Mouse (Mus musculus): ENCODE data around the gene Wdr93. TPM values are rescaled to one million over a fixed set of nuclear protein-coding genes. Genes with fewer than 3 reads are reported as not detected.

Wdr93 gene
- polyA plus RNA-seq, 1 experiment = 0.04 TPM

DNA sequence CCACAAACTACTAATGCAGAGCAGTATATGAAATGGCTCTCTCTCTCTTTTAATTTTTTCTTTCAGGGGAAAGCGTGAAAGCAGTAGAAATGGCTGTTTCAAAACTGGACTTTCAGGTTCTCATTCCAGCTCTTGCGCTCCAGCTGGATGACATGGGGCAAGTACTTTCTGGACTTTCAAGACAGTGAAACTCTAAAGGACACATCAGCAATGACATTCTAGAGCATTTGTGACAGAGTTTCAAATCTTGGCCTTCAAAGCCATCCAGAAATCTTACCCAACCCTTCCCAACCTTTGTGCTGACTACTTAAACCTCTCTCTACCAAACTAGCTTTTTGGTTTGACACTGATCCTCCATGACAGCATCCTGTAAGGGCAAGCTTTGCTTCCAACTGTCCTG, 4.0 kb upstream of the Wdr93 start:
- H3K4me3 ChIP-seq (ENCODE audit: insufficient read depth, poor library complexity, severe bottlenecking) = no peak overlapping the region
- TF ChIP-seq CEBPB (IDR thresholded peaks at IDR 0.05; ENCODE audit: low read depth) (no peak), FOSL1 (IDR thresholded peaks at IDR 0.05; ENCODE audit: insufficient read depth, low read length, poor library complexity, severe bottlenecking) (no peak)
- H3ac ChIP-seq (ENCODE audit: control insufficient read depth, insufficient read length, low read depth) = no peak overlapping the region
- no peaks in the 10 kb centered on the region for H3K79me2 ChIP-seq (ENCODE audit: control insufficient read depth, insufficient read depth)
- H3K36me3 ChIP-seq (ENCODE audit: control insufficient read depth, insufficient read depth) = no peaks in the 10 kb centered on the region
- H3K79me3 ChIP-seq (ENCODE audit: low read depth) = no peaks in the 10 kb centered on the region
- no peaks in the 10 kb centered on the region for H3K27me3 ChIP-seq (ENCODE audit: control insufficient read depth, insufficient read depth, insufficient read length)

DNA sequence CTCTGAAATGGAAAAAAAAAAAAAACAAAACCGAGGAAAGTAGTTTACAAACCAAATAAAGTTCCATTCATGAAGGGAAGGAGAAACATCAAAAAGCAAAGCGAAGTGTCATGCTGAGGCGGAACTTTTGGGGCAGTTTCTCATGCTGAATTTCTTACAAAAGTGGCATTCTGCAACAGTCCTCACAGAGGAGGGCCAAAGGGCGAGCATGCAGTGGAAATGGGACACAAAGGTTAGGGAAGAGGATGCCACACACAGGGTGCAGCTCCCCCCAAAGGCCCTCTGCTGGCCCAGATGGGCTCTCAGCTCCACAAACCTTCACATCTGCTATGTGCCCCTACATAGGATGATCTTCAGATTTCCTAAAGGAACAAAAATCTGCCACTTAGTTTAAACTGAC, 2.7 kb upstream of the Wdr93 start:
- no peak for TF ChIP-seq MYOD1 (IDR thresholded peaks at IDR 0.05; ENCODE audit: control insufficient read depth, insufficient read length, low read depth)
- no peak for TF ChIP-seq CEBPB (IDR thresholded peaks at IDR 0.05; ENCODE audit: low read depth)
- no peak for TF ChIP-seq CTCF (IDR thresholded peaks at IDR 0.05; ENCODE audit: control insufficient read depth, insufficient read depth, insufficient read length)
- no peak for TF ChIP-seq MYOG (IDR thresholded peaks at IDR 0.05; ENCODE audit: control insufficient read depth, extremely low read depth, insufficient read length)
- no peak for TF ChIP-seq FOSL1 (IDR thresholded peaks at IDR 0.05; ENCODE audit: insufficient read depth, low read length, poor library complexity, severe bottlenecking)
- TF ChIP-seq MAX (IDR thresholded peaks at IDR 0.05) = no peak
- no peak for TF ChIP-seq USF1 (IDR thresholded peaks at IDR 0.05; ENCODE audit: low read depth)
- Histone ChIP-seq H3K79me2 (ENCODE audit: control insufficient read depth, insufficient read depth) (no peaks in the 10 kb centered on the region), H3K79me3 (ENCODE audit: low read depth) (no peaks in the 10 kb centered on the region), H3K36me3 (ENCODE audit: control insufficient read depth, insufficient read depth) (no peaks in the 10 kb centered on the region), H3ac (ENCODE audit: control insufficient read depth, insufficient read length, low read depth) (no peak overlapping the region), H3K4me3 (ENCODE audit: insufficient read depth, poor library complexity, severe bottlenecking) (no peak overlapping the region), H3K27me3 (ENCODE audit: control insufficient read depth, insufficient read depth, insufficient read length) (no peaks in the 10 kb centered on the region)

DNA sequence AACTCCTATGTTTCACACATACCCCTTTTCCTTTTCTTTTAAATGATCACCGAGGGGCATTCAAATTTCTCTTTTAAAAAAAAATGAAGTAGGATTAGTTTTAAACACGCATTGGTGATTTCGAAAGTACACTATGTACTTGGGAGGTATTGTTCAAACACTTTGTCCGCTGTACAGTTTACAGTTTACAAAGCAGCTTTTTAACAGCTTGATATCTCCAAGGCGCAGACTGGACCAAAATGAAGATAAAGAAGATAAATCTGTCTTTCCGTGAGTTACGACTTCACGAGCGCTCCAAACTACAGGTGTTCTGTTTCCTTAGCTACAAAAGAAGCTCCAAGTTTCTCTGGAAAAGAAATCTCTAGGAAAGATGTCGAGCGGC, 695 bp upstream of the Wdr93 start:
- Histone ChIP-seq H3K36me3 (ENCODE audit: control insufficient read depth, insufficient read depth) (no peaks in the 10 kb centered on the region), H3K27me3 (ENCODE audit: control insufficient read depth, insufficient read depth, insufficient read length) (no peaks in the 10 kb centered on the region), H3K4me3 (ENCODE audit: insufficient read depth, poor library complexity, severe bottlenecking) (peak overlapping the region; percentile 45), H3ac (ENCODE audit: control insufficient read depth, insufficient read length, low read depth) (no peak overlapping the region), H3K79me3 (ENCODE audit: low read depth) (no peaks in the 10 kb centered on the region), H3K79me2 (ENCODE audit: control insufficient read depth, insufficient read depth) (no peaks in the 10 kb centered on the region)
- TF ChIP-seq USF1 (IDR thresholded peaks at IDR 0.05; ENCODE audit: low read depth) (no peak), MYOG (IDR thresholded peaks at IDR 0.05; ENCODE audit: control insufficient read depth, extremely low read depth, insufficient read length) (no peak), FOSL1 (IDR thresholded peaks at IDR 0.05; ENCODE audit: insufficient read depth, low read length, poor library complexity, severe bottlenecking) (no peak), CEBPB (IDR thresholded peaks at IDR 0.05; ENCODE audit: low read depth) (no peak)

DNA sequence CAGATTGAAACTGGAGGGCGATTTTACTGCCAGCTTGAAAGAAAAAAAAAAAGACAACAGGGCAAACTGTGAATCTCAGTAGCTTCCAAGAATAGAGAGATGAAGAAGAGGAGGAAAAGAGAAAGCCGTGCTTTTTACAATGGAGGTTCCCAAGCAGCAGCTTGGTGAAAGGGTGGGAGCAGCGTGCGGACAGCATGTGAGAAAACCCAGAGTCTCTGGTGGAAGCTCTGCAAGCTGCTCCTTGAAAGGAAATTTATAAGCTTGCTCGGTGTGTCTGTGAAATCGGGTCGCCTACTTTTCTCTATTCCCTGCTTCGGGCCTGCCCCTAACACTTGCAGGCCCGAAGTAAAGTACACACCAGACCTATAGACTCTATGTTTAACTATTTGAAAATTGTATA, 1.1 kb downstream of the Wdr93 start:
- H3ac ChIP-seq (ENCODE audit: control insufficient read depth, insufficient read length, low read depth) = no peak overlapping the region
- no peaks in the 10 kb centered on the region for H3K79me2 ChIP-seq (ENCODE audit: control insufficient read depth, insufficient read depth)
- H3K36me3 ChIP-seq (ENCODE audit: control insufficient read depth, insufficient read depth) = no peaks in the 10 kb centered on the region
- no peak for TF ChIP-seq MAX (IDR thresholded peaks at IDR 0.05)
- TF ChIP-seq FOSL1 (IDR thresholded peaks at IDR 0.05; ENCODE audit: insufficient read depth, low read length, poor library complexity, severe bottlenecking) = no peak
- no peak for TF ChIP-seq MYOD1 (IDR thresholded peaks at IDR 0.05; ENCODE audit: control insufficient read depth, insufficient read length, low read depth)
- TF ChIP-seq MYOG (IDR thresholded peaks at IDR 0.05; ENCODE audit: control insufficient read depth, extremely low read depth, insufficient read length) = no peak
- no peak for TF ChIP-seq USF1 (IDR thresholded peaks at IDR 0.05; ENCODE audit: low read depth)
- TF ChIP-seq CTCF (IDR thresholded peaks at IDR 0.05; ENCODE audit: control insufficient read depth, insufficient read depth, insufficient read length) = no peak
- no peak for TF ChIP-seq CEBPB (IDR thresholded peaks at IDR 0.05; ENCODE audit: low read depth)
- H3K4me3 ChIP-seq (ENCODE audit: insufficient read depth, poor library complexity, severe bottlenecking) = no peak overlapping the region
- no peaks in the 10 kb centered on the region for H3K27me3 ChIP-seq (ENCODE audit: control insufficient read depth, insufficient read depth, insufficient read length)
- H3K79me3 ChIP-seq (ENCODE audit: low read depth) = no peaks in the 10 kb centered on the region

DNA sequence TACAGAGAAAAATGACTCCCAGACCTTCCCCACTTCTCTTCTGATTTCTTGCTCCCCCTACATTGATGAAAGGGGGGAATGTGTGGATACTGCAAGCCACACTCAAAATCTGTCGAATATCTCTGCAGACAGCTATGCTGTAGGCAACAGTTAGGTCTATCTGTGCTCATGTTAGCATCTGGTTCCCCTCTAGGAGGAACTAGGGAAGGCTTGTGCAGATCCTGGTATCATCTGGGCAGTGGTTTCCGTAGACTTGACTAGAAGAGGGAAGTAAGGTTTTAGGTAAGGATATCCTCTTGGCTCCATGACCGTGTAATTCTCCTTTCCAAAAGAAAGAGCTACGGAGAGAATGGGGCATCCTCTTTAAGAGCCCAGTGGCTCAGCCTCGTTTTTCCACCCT, 1.6 kb downstream of the Wdr93 start:
- Histone ChIP-seq H3ac (ENCODE audit: control insufficient read depth, insufficient read length, low read depth) (no peak overlapping the region), H3K27me3 (ENCODE audit: control insufficient read depth, insufficient read depth, insufficient read length) (no peaks in the 10 kb centered on the region), H3K36me3 (ENCODE audit: control insufficient read depth, insufficient read depth) (no peaks in the 10 kb centered on the region), H3K4me3 (ENCODE audit: insufficient read depth, poor library complexity, severe bottlenecking) (no peak overlapping the region), H3K79me3 (ENCODE audit: low read depth) (no peaks in the 10 kb centered on the region), H3K79me2 (ENCODE audit: control insufficient read depth, insufficient read depth) (no peaks in the 10 kb centered on the region)
- TF ChIP-seq MAX (IDR thresholded peaks at IDR 0.05) (no peak), FOSL1 (IDR thresholded peaks at IDR 0.05; ENCODE audit: insufficient read depth, low read length, poor library complexity, severe bottlenecking) (no peak), MYOD1 (IDR thresholded peaks at IDR 0.05; ENCODE audit: control insufficient read depth, insufficient read length, low read depth) (no peak), USF1 (IDR thresholded peaks at IDR 0.05; ENCODE audit: low read depth) (no peak), CTCF (IDR thresholded peaks at IDR 0.05; ENCODE audit: control insufficient read depth, insufficient read depth, insufficient read length) (no peak), MYOG (IDR thresholded peaks at IDR 0.05; ENCODE audit: control insufficient read depth, extremely low read depth, insufficient read length) (no peak), CEBPB (IDR thresholded peaks at IDR 0.05; ENCODE audit: low read depth) (no peak)

DNA sequence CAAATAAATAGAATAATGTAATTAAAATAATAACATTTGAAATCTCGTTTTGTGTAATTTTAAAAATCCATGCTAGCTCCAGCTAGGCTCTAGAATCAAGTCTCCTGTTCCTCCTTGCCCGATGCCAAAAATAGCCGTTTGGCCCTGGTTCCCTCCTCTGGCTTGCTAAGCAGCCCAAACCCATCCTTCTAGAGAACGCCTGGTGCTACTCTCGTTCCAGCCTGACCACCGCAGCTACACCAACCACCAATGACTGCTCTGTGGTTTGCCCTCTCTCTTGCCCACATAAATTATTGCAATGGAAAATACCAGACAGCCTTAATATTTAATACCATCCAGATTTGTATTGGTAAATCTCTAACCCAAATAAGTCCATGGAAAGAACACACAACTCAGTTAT, 4.7 kb downstream of the Wdr93 start:
- Histone ChIP-seq H3K79me3 (ENCODE audit: low read depth) (no peaks in the 10 kb centered on the region), H3K79me2 (ENCODE audit: control insufficient read depth, insufficient read depth) (no peaks in the 10 kb centered on the region), H3ac (ENCODE audit: control insufficient read depth, insufficient read length, low read depth) (no peak overlapping the region), H3K4me3 (ENCODE audit: insufficient read depth, poor library complexity, severe bottlenecking) (no peak overlapping the region), H3K36me3 (ENCODE audit: control insufficient read depth, insufficient read depth) (no peaks in the 10 kb centered on the region), H3K27me3 (ENCODE audit: control insufficient read depth, insufficient read depth, insufficient read length) (no peaks in the 10 kb centered on the region)
- no peak for TF ChIP-seq MYOG (IDR thresholded peaks at IDR 0.05; ENCODE audit: control insufficient read depth, extremely low read depth, insufficient read length)
- TF ChIP-seq USF1 (IDR thresholded peaks at IDR 0.05; ENCODE audit: low read depth) = no peak
- TF ChIP-seq MYOD1 (IDR thresholded peaks at IDR 0.05; ENCODE audit: control insufficient read depth, insufficient read length, low read depth) = no peak
- no peak for TF ChIP-seq CEBPB (IDR thresholded peaks at IDR 0.05; ENCODE audit: low read depth)
- TF ChIP-seq CTCF (IDR thresholded peaks at IDR 0.05; ENCODE audit: control insufficient read depth, insufficient read depth, insufficient read length) = no peak
- TF ChIP-seq MAX (IDR thresholded peaks at IDR 0.05) = no peak
- no peak for TF ChIP-seq FOSL1 (IDR thresholded peaks at IDR 0.05; ENCODE audit: insufficient read depth, low read length, poor library complexity, severe bottlenecking)
